Mouse (Mus musculus): Measurements from ENCODE around the gene Gm21783.
"Not testable (repeated sequence)": the region's sequence is repeated elsewhere in the genome, so short reads cannot be mapped to it uniquely, and the experiment has no call there.

Gm21783 gene

DNA sequence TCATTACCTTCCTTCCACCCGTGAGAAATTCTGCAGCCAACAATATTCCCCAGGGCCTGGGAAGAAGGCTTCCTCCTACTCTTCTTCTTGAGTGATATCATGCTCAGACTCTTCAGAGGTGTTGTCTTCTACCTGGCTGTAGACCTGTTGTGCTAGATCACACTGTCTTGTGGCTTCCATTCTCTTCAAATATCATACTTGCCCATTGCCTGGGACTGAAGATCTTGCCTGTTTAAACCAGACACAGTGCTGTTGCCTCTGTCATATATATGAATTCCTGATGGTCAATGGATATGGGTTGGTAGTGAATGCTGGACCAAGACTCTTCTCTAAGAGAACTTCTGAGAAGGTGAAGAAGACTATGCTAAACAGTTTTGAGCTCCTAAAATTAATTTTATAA lies at the start of gene Gm21783:
Gene Gm21783, minus strand, starts transcription at position 101 of the 400 bp plus-strand sequence.
- DNase-seq: not testable (repeated sequence)
